Mouse (Mus musculus): ENCODE data around the gene Samd4.

DNA sequence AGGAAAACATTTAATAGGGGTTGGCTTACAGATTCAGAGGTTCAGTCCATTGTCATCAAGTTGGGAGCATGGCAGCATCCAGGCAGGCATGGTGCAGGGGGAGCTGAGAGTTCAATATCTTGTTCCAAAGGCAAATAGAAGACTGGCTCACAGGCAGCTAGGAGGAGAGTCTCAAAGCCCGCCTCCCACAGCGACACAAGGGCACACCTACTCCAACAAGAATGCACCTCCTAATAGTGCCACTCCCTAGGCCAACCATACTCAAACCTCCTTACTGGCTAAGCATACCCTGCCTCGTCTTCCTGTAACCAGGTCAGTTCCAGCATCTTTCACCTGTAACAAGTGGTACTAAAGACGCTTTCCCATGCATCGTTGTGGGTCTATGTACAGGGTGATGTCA, 245.3 kb downstream of the Samd4 start:
- TF ChIP-seq CTCF (IDR thresholded peaks at IDR 0.05; ENCODE audit: low read depth, low read length) (no peak), POLR2A (IDR thresholded peaks at IDR 0.05; ENCODE audit: extremely low read depth, insufficient read depth, low read length) (no peak)
